Mouse (Mus musculus) hindbrain, postnatal 0 days (tissue): Measurements from ENCODE around the gene Grin2b. TPM values are rescaled to one million over a fixed set of nuclear protein-coding genes. Genes with fewer than 3 reads are reported as not detected.

Experiments used
- ATAC-seq: fragments of 200-750 bp; cut with Nextera tagmentation; 2 replicates; pipeline ENCODE4 v1.8.0; 2017; ENCODE audit warnings: mild to moderate bottlenecking, moderate TSS enrichment, moderate library complexity
- DNase-seq: peaks from one replicate; pipeline ENCODE4 v3.0.0-alpha.2; 2015; ENCODE audit warnings: low spot score
- H3K27ac ChIP-seq: fragments of 300-500 bp; sonication (generic); 2 replicates; pipeline ENCODE4 v1.5.1; 2014; ENCODE audit warnings: mild to moderate bottlenecking
- H3K27me3 ChIP-seq: fragments of 300-500 bp; sonication (generic); 2 replicates; pipeline ENCODE4 v1.6.1; 2014; ENCODE audit warnings: low read length, mixed read lengths; ENCODE audit not compliant: insufficient read depth
- H3K36me3 ChIP-seq: fragments of 300-500 bp; sonication (generic); 2 replicates; pipeline ENCODE4 v1.6.1; 2014; ENCODE audit warnings: low read length, mixed read lengths; ENCODE audit not compliant: insufficient read depth
- H3K4me1 ChIP-seq: fragments of 300-500 bp; sonication (generic); 2 replicates; pipeline ENCODE4 v1.6.1; 2014; ENCODE audit warnings: antibody characterized with exemption, low read length, mixed read lengths; ENCODE audit not compliant: insufficient read depth
- H3K4me2 ChIP-seq: fragments of 300-500 bp; sonication (generic); 2 replicates; pipeline ENCODE4 v1.6.1; 2014; ENCODE audit warnings: low read depth, mild to moderate bottlenecking, low read length, moderate library complexity, mixed read lengths
- H3K4me3 ChIP-seq: fragments of 300-500 bp; sonication (generic); 2 replicates; pipeline ENCODE4 v1.5.1; 2014; ENCODE audit warnings: low read length
- H3K9ac ChIP-seq: fragments of 300-500 bp; sonication (generic); replicated peaks from 2 replicates; pipeline ENCODE4 v1.6.1; 2014; ENCODE audit warnings: mild to moderate bottlenecking, low read length, moderate library complexity, mixed read lengths
- H3K9me3 ChIP-seq: fragments of 300-500 bp; sonication (generic); 2 replicates; pipeline ENCODE4 v1.6.1; 2016; ENCODE audit warnings: low read length, mixed read lengths
- CTCF ChIP-seq: IDR thresholded peaks from 2 replicates; pipeline ENCODE4 v1.5.1; 2016; ENCODE audit warnings: antibody characterized with exemption, control low read depth, low read depth
- WGBS: fragments of 180-500 bp; shearing (Covaris S2); extraction: QIAGEN DNeasy Blood & Tissue Kit; methylation state at CpG from one replicate; pipeline ENCODE4 v1.1.7; 2014; 5-methylcytosine and 5-hydroxymethylcytosine counted together
- polyA plus RNA-seq: library from polyadenylated mRNA; unstranded; fragments of >200 nt; fragmentation: Nextera tagmentation; extraction: Ambion mirVana; gene quantifications from 2 replicates; pipeline ENCODE4 v1.2.1, GENCODE M21; 2015
- total RNA-seq: library from RNA; depleted of rRNA; stranded (reverse); fragments of >200 nt; gene quantifications from 2 replicates; pipeline ENCODE4 v1.2.3, GENCODE M21; 2014

Gene Grin2b
- total and polyA plus RNA-seq, 2 experiments from 2014 or later, result 55.1 to 67.0 TPM

DNA sequence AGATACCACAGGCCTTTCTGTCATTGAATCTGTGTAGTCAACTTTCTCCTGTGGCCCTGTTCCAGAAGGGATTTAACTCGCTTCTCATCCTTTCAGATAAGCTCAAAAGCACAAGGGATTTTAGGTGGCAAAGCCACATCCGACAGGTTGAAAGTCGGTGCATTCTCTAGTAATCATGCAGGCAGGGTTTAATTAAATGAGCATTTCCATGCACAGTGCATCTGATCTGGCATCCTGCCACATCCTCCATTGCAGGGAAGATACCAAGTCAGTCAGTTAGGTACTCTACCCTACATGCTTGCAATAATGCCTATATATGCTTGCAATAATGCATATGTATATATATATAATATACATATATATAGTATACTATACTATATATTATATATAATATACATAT lies 64.8 kb downstream of the Grin2b start:
- ATAC-seq, result peak; percentile 40; the same call in 1 of the 2 replicates
- Histone ChIP-seq H3K9ac (no peak overlapping the region), H3K27ac (no peak overlapping the region), H3K4me2 (no peak overlapping the region), H3K36me3 (no peaks in the 10 kb centered on the region), H3K9me3 (no peaks in the 10 kb centered on the region), H3K4me1 (peaks cover 6% of the 10 kb centered on the region; the same call in 1 of the 2 replicates), H3K4me3 (no peak overlapping the region), H3K27me3 (no peaks in the 10 kb centered on the region)
- no peak for TF ChIP-seq CTCF
- DNase-seq, result peak; percentile 50
- 46% methylated on average over 3 of the region's 3 CpGs for WGBS

GRCm38 (mm10) chr6:136105221-136105620 lies 68.1 kb downstream of the Grin2b start:
- H3K27me3 ChIP-seq, result no peaks in the 10 kb centered on the region
- no peak for DNase-seq
- no peak for ATAC-seq
- H3K4me2 ChIP-seq, result no peak overlapping the region
- no peaks in the 10 kb centered on the region for H3K36me3 ChIP-seq
- no peak overlapping the region for H3K4me3 ChIP-seq
- no peak for TF ChIP-seq CTCF
- no peaks in the 10 kb centered on the region for H3K9me3 ChIP-seq
- no peak overlapping the region for H3K9ac ChIP-seq
- 53% methylated on average over 2 of the region's 2 CpGs for WGBS
- no peak overlapping the region for H3K27ac ChIP-seq
- H3K4me1 ChIP-seq, result peaks cover 6% of the 10 kb centered on the region; the same call in 1 of the 2 replicates

GRCm38 (mm10) chr6:136100241-136100640 lies 73.1 kb downstream of the Grin2b start:
- 85% methylated on average over 5 of the region's 5 CpGs for WGBS
- H3K27me3 ChIP-seq, result no peaks in the 10 kb centered on the region
- no peak overlapping the region for H3K4me2 ChIP-seq

GRCm38 (mm10) chr6:136096269-136096668 lies 77.0 kb downstream of the Grin2b start:
- WGBS, result 36% methylated on average over 1 of the region's 1 CpGs
- no peak overlapping the region for H3K4me2 ChIP-seq
- ATAC-seq (no peak), DNase-seq (peak; percentile 30)
- no peaks in the 10 kb centered on the region for H3K27me3 ChIP-seq
- H3K4me1 ChIP-seq, result no peaks in the 10 kb centered on the region
- H3K4me3 ChIP-seq, result no peak overlapping the region
- no peaks in the 10 kb centered on the region for H3K36me3 ChIP-seq
- H3K9me3 ChIP-seq, result no peaks in the 10 kb centered on the region
- peak; percentile 57 for TF ChIP-seq CTCF
- no peak overlapping the region for H3K27ac ChIP-seq
- H3K9ac ChIP-seq, result no peak overlapping the region

More at GRCm38 (mm10) chr6:136100241-136100640, 73.1 kb downstream of the Grin2b start:
- H3K36me3 ChIP-seq, result no peaks in the 10 kb centered on the region
- DNase-seq, result no peak
- no peaks in the 10 kb centered on the region for H3K4me1 ChIP-seq
- no peak overlapping the region for H3K4me3 ChIP-seq
- no peak for TF ChIP-seq CTCF
- H3K9me3 ChIP-seq, result no peaks in the 10 kb centered on the region
- H3K9ac ChIP-seq, result no peak overlapping the region
- no peak overlapping the region for H3K27ac ChIP-seq
- no peak for ATAC-seq

GRCm38 (mm10) chr6:136079991-136080734 lies 93.1 kb downstream of the Grin2b start:
- H3K9me3 ChIP-seq, result no peaks in the 10 kb centered on the region
- H3K27ac ChIP-seq, result no peak overlapping the region
- no peak overlapping the region; the same call in 1 of the 2 replicates for H3K9ac ChIP-seq
- no peaks in the 10 kb centered on the region for H3K27me3 ChIP-seq
- no peak overlapping the region for H3K4me3 ChIP-seq
- DNase-seq (peak; percentile 42), ATAC-seq (peak; percentile 47; the same call in 1 of the 2 replicates)
- H3K36me3 ChIP-seq, result no peaks in the 10 kb centered on the region
- 48% methylated on average over 17 of the region's 17 CpGs for WGBS
- TF ChIP-seq CTCF, result no peak
- peaks cover 6% of the 10 kb centered on the region for H3K4me1 ChIP-seq
- H3K4me2 ChIP-seq, result 0 out of 2 replicates have a peak overlapping the region, but pooled peaks have one; percentile 18

GRCm38 (mm10) chr6:136072326-136073054 lies 100.8 kb downstream of the Grin2b start:
- no peaks in the 10 kb centered on the region for H3K27me3 ChIP-seq
- TF ChIP-seq CTCF, result no peak
- H3K9ac ChIP-seq, result no peak overlapping the region
- 79% methylated on average over 13 of the region's 13 CpGs for WGBS
- no peaks in the 10 kb centered on the region for H3K9me3 ChIP-seq
- no peak overlapping the region for H3K4me3 ChIP-seq
- DNase-seq (no peak), ATAC-seq (no peak)
- no peak overlapping the region for H3K4me2 ChIP-seq
- no peak overlapping the region for H3K27ac ChIP-seq
- no peaks in the 10 kb centered on the region for H3K4me1 ChIP-seq
- H3K36me3 ChIP-seq, result no peaks in the 10 kb centered on the region
